Mouse (Mus musculus) kidney, adult 8-10 months (tissue): ENCODE measurements at regions not wholly inside any gene's neighbourhood (a gene's known extent, or its start where the extent isn't known, plus 50 kb on each side); places are given as distances from the start of the nearest gene placed in this dataset.

Experiments
- DNase-seq, 2 experiments: peaks; one replicate each; pipeline ENCODE4 v3.0.0; 2022

GRCm38 (mm10) chr8:35877581-35877980 lies 112.0 kb downstream of the Gm19410 start:
- DNase-seq, result no peak

- no peak for DNase-seq
These were observed 116.2 kb downstream of the Gm19410 start for GRCm38 (mm10) chr8:35881810-35882209.

- DNase-seq, result peak; percentile 49 to 61
These were observed 117.3 kb downstream of the Gm19410 start for GRCm38 (mm10) chr8:35882638-35883455.

- no peak for DNase-seq
These were observed 117.8 kb downstream of the Gm19410 start for GRCm38 (mm10) chr8:35883456-35883780.

- no peak for DNase-seq
These were observed 119.0 kb downstream of the Gm19410 start for GRCm38 (mm10) chr8:35884545-35884944.

GRCm38 (mm10) chr8:35890083-35890482 lies 124.5 kb downstream of the Gm19410 start:
- DNase-seq, result no peak

- DNase-seq, result peak in 1 of 2 experiments; percentile 29
These were observed 126.2 kb downstream of the Gm19410 start for GRCm38 (mm10) chr8:35891769-35892168.

- DNase-seq, result no peak
These were observed 132.9 kb downstream of the Gm19410 start for GRCm38 (mm10) chr8:35898493-35898892.

- DNase-seq, result no peak
These were observed 135.9 kb downstream of the Gm19410 start for GRCm38 (mm10) chr8:35901490-35901889.

GRCm38 (mm10) chr8:35904711-35905450 lies 139.3 kb downstream of the Gm19410 start:
- no peak for DNase-seq

- DNase-seq, result peak in 1 of 2 experiments; percentile 29
These were observed 142.4 kb downstream of the Gm19410 start for GRCm38 (mm10) chr8:35907998-35908397.

- peak; percentile 66 to 71 for DNase-seq
These were observed 146.7 kb downstream of the Gm19410 start for GRCm38 (mm10) chr8:35912264-35912663.

- no peak for DNase-seq
These were observed 150.4 kb downstream of the Gm19410 start for GRCm38 (mm10) chr8:35915878-35916518.

GRCm38 (mm10) chr8:35917573-35917972 lies 152.0 kb downstream of the Gm19410 start:
- no peak for DNase-seq

- peak; percentile 23 to 37 for DNase-seq
These were observed 153.9 kb downstream of the Gm19410 start for GRCm38 (mm10) chr8:35919451-35919850.

GRCm38 (mm10) chr8:35919859-35920675 lies 154.5 kb downstream of the Gm19410 start:
- DNase-seq, result peak in 1 of 2 experiments; percentile 12

- DNase-seq, result no peak
These were observed 158.4 kb downstream of the Gm19410 start for GRCm38 (mm10) chr8:35924026-35924425.

GRCm38 (mm10) chr8:35927408-35927871 lies 161.8 kb downstream of the Gm19410 start:
- no peak for DNase-seq

- DNase-seq, result no peak
These were observed 164.7 kb downstream of the Gm19410 start for GRCm38 (mm10) chr8:35930291-35930690.

- DNase-seq, result peak; percentile 40 to 48
These were observed 167.9 kb downstream of the Gm19410 start for GRCm38 (mm10) chr8:35933186-35934114.

- no peak for DNase-seq
These were observed 168.6 kb downstream of the Gm19410 start for GRCm38 (mm10) chr8:35934115-35934607.
